Mouse (Mus musculus): Measurements from ENCODE around the gene Cic.

Cic gene

DNA sequence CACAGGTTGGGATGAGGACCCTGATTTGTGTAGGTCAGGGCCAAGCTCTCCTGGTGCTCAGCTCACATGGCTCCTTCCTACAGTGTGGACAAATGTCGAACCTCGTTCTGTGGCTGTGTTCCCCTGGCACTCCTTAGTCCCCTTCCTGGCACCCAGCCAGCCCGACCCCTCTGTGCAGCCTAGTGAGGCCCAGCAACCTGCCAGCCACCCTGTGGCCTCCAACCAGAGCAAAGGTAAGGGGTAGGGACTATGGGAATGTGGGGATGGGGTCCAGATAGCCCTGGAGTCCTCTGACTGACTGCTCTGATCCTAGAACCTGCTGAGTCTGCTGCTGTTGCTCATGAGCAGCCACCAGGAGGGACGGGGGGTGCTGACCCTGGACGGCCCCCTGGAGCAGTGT, 17.3 kb downstream of the Cic start:
- peak; percentile 11 for DNase-seq

DNA sequence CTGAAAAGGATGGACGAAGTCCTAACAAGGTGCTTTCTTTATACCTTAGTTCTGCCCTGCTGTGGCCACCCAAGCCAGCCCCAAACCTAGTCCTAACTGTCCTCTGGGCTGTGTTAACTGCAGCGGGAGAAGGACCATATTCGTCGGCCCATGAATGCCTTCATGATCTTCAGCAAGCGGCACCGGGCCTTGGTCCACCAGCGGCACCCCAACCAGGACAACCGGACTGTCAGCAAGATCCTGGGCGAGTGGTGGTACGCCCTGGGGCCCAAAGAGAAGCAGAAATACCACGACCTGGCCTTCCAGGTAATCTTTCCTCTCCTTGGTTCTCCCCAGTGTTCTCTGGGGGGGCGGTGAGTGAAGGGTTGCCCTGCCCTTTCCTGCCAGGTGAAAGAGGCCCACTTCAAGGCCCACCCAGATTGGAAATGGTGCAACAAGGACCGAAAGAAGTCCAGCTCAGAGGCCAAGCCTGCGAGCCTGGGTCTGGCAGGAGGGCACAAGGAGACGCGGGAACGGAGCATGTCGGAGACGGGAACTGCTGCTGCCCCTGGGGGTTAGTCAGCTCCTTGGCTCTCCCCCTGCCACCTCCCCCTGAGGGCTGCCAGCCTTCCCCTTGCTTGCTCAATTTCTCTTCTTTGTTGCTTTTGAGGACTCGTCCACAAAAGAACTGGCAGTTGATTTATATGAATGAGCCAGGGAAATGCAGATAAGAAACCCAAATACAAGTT, 18.2 kb downstream of the Cic start:
- peak; percentile 5 for DNase-seq

DNA sequence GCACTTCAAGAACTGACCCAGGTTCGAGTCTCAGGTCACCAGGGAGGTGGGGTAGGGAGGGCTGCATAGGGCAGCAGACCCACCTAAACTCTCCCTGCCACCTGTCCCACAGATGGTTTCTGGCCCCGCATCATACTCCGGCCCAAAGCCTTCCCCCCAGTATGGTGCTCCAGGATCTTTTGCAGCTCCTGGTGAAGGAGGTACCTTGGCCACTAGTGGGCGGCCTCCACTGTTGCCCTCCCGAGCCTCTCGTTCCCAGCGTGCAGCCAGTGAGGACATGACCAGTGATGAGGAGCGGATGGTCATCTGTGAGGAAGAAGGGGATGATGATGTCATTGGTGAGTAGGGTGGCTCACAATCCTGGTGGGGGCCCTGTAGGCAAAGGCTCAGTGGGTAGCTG, 19.5 kb downstream of the Cic start:
- peak; percentile 3 for DNase-seq

DNA sequence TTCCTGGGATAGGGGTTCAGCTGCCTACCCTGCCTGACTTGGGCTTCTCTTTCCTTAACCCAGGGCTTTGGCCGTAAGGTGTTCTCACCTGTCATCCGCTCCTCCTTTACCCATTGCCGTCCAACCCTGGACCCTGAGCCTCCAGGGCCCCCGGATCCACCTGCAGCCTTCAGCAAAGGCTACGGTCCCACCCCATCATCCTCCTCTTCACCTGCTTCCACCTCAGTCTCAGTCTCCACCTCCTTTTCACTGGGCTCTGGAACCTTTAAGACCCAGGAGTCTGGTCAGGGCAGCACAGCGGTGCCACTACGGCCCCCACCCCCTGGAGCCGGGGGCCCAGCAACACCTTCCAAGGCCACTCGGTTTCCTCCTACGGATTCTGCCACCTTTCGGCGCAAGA, 20.5 kb downstream of the Cic start:
- no peak for DNase-seq

DNA sequence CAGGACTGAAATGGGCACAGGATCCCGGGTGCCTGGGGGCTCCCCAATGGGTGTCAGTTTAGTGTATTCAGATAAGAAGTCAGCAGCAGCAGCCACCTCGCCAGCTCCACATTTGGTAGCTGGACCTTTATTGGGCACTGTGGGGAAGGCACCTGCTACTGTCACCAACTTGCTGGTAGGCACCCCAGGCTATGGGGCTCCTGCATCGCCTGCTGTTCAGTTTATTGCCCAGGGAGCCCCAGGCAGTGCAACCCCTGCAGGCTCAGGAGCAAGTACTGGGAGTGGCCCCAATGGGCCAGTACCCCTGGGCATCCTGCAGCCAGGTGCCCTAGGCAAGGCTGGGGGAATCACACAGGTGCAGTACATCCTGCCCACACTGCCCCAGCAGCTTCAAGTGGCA, 21.2 kb downstream of the Cic start:
- DNase-seq, result no peak

DNA sequence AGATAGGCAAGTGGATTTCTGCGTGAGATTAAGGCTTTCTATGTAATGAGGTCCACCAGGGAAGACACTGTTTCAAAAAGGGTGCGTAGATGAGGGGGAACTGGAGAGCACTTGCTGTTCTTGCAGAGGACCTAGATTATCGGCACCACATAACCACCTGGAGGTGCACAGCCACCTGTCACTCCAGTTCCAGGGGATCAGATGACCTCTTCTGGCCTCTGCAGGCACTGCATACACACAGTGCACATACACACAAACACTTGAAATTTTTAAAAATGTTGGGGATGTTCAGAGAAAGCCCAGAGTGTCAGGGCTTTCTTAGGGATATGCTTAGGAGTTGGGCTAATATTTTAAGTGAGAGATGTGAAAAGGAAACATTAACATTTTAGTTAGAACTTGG, 22.4 kb downstream of the Cic start:
- no peak for DNase-seq

DNA sequence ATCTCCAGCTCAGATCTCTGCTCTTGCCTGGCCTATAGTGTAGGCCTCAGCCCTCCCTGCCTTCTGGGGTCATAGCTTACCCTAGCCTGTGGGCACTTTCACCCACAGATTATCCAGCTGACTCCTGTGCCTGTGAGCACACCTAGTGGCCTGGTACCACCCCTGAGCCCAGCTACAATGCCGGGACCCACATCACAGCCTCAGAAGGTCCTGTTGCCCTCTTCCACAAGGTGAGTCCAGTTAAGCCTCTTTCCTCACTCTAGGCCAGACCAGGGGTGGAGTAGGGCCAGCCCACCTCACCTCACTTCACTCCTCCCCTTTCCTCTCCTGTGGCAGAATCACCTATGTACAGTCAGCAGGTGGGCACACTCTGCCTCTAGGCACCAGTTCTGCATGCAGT, 23.0 kb downstream of the Cic start:
- DNase-seq, result no peak

DNA sequence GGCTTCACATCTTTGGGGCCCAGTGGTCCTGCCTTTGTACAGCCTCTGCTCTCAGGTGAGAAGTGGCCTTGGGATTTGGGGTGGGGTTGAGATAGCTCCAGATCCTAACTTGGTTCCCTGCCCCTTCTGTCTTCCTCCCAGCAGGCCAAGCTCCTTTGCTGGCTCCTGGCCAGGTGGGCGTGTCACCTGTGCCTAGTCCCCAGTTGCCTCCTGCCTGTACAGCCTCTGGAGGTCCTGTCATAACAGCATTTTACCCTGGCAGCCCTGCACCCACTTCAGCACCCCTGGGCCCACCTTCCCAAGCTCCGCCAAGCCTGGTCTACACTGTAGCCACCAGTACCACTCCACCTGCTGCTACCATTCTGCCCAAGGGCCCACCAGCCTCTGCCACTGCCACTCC, 23.4 kb downstream of the Cic start:
- DNase-seq, result peak; percentile 62

DNA sequence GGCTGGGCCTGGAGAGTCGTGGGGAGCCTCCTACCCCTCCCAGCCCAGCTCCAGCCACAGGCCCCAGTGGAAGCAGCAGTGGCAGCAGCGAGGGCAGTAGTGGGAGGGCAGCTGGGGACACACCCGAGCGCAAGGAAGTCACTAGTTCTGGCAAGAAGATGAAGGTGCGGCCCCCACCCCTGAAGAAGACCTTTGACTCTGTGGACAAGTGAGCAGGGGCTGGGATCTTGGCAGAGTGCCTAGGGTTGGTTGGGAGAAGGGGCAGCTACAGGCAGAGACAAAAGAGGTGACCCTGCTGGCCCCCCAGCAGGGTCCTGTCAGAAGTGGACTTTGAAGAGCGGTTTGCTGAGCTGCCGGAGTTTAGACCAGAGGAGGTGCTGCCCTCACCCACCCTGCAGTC, 24.6 kb downstream of the Cic start:
- DNase-seq, result no peak

DNA sequence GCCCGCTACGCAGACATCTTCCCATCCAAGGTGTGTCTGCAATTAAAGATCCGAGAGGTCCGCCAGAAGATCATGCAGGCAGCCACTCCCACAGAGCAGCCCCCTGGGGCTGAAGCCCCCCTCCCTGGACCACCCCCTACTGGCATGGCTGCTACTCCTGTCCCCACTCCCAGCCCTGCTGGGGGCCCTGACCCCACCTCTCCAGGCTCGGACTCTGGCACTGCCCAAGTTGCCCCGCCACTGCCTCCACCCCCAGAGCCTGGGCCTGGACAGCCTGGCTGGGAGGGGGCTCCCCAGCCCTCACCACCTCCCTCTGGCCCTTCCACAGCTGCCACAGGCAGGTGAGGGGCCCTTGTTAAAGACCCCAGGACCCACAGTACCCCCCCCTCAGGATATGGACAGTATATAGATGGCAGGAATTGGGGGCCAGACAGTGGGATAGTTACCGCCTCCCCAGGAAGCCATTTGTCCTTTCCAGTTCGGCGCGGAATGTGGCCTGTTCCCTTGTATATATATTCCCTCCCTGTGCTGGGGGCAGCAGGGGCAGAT, 25.8 kb downstream of the Cic start:
- DNase-seq, result no peak

DNA sequence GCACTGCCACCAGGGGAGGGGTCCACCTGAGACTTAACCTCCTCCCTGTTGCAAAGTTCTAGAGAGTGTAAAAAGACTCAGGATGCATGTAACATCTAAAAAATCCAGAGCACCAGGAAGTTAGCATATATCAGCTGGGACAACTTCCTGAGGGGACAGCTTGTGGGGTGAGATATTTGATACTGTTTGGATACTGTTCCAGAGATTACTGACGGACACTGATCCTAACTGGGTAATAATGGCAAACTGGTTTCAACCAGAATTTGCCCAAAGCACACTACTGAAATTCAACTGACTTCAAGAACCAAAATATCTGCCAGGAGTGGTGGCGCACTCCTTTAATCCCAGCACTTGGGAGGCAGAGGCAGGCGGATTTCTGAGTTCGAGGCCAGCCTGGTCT, 27.0 kb downstream of the Cic start:
- DNase-seq, result no peak

DNA sequence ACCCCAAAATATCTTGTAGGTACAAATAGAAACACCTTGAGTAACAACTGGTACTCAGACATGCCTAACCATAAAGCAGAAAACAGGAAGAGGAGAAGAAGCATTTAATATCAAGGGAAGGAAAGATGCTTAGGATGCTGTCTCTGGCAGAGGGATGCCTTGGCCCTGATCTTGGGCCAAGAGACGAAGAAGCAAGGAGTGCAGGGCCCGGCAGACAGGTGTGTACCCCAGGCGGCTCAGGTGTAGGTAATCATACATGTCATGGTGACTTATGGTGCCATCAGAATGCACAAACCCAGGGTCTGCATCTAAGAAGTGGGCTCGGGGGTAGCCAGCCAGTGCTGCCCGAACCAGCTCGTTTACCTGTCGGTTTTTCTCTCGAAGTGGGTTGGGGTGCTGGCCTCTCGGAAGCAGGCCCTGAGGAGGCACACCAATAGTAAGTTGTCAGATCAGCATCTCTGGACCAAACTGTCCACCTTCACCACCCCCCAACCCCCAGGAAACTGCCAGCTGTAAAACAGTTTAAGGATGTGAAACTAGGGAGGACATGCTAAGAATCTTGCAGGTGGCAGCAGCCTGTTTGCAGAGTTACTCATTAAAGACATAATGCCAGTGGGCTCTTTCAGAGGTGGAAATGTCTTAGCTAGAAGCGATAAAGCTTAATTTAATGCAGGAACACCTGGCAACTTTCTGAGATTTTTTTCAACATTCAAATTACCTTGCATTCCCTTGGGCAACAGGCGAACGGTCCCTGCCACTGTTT, 27.6 kb downstream of the Cic start:
- DNase-seq, result no peak

DNA sequence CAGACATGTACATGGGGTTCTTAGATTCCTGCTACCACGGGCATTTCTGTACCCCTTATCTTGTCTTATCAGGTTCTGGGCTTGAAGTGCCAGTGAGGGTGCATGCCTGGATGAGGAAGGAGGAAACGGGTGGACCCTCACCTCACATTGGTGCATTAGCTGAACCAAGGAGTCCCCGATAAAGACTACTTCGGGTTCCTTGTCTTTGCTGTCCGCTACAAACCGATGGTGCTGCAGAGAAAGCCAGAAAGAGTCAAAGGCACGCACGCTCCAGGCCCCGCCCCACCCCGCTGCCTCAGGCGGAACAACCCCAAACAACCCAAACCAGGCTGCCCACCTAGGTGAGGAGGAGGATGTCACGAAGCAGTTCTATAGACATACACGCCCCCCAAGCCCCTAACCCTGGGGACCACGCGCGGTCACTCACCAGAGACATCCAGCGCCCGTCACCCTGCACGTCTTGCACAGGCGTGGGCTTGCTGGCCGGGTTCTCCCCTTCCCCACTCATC, 29.5 kb downstream of the Cic start:
- no peak for DNase-seq

DNA sequence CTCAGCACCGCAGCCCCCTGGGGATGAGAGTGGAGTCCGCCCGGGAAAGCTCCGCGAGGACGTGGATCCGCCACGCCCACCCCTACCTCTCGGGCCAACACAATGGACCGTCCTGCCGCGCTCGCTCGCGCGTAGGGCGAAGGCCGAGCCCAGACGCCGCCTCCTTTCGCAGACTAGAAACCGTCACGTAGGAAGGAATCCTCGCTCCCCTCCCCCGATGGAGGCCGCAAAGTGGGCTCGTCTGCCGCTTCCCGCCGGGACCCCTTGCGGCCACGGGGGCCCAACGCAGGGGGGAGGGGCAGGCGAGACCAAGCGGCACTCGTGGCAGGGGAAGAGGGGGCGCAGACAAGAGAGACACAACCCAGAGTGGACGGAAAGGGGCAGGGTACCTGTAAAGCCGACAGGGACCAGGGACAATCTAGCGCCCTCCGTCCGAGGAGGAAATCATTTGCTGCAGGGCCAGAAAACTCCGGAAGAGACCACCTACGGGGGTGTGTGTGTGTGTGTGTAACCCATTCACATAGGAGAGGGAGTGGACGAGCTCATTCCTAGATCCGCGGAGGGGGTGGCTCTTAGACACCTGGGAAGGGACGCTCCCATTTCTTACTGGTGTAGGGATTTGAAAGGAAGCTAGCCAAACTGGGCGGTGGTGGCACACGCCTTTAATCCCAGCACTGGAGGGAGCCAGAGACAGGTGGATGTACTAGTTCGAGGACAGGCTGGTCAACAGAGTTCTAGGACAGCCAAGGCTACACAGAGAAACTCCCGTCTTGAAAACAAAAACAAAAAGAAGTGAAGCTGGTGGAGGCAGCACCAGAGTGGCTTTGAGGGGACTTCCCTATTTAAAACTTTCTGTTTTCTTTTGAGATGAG, 30.2 kb downstream of the Cic start, which contains the start of gene Pafah1b3:
Gene Pafah1b3 (minus strand): TSS at position 533 of the 872 bp plus-strand sequence.
- DNase-seq, result peak; percentile 91

DNA sequence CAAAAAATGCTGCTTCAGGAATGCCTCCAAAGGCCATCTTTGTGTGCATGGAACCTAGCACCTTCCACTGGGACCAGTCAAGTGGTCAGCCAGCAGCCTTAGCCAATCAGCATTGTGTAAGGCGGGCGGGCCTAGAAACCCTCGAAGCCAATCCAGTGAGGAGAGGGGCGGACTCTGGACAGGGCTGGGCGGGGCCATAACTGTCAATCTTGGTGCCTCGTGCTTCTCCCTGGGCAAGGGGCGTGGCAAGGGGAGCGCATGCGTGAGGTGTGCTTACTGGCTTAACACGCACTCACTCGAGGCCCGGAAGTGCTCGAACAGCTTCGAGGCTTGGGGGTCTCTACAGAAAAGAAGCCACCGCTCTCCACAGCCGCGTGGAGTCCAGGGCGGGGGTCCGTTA, 33.6 kb downstream of the Cic start, which contains the start of gene Prr19:
Gene Prr19 (plus strand): TSS at position 349 of the 400 bp plus-strand sequence.
- DNase-seq, result no peak

DNA sequence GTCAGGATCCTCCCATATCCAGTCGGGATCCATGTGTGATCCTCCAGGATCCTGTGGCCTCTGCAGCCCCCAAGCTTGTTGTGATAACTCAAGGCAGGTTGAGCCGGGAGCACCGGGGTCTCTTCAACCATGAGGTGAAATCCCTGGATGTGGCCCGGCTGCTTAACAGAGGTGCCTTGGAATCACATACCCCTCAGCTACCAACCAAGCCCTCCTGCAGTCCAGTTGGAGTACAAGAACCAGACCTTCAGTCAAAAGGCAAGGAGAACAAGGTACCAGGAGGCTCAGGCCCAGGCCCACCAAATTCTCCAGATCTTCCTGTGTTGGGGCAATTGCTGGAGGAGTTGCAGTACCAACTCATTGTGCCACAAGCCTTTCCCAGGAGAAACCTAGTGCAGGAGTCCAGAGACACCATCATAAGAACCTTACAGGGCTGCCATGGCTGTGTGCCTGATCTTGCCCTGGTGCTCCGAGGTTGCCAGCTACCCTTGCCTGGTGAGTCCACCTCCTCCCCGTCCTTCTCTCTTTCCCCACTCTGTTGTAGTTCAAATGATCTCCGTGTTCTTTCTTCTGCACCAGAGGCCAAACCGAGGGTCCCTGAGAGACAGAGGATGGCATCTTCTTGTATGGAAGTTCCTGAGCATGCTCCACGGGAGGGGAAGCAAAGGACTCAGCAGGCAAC, 35.6 kb downstream of the Cic start:
- no peak for DNase-seq

DNA sequence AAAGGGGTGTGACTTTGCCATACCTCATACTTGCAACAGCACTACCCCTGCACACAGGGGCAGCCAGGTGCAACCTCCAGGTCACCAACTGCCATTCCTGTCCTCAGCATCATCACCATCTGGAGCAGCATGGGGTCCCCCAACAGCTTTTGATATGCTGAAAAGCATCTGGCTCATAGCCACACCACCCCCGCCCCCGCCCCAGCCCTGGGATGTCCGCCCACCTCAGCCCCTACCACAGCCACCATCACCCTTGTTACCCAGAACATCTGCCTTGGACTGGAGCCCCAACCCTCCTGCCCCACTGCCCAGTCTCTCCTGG, 36.1 kb downstream of the Cic start:
- no peak for DNase-seq

DNA sequence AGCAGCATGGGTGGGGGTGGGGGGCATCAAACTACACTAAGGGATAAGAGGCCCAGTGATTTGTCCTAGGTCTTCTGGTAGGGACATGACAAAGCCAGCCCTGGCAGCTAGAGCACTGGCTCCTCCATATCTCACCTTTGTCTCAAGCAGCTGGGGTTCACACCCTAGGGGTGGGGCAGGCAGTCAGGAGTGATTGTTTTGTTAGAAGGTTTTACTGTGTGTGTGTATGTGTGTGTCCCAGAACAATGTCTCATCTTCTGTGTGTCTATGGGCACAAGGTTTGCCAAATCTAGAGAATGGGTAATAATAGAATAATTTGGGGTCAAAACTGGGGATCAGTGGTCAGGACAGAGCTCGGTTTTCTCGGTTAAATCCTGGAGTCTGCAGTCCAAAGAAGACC, 38.0 kb downstream of the Cic start:
- no peak for DNase-seq

DNA sequence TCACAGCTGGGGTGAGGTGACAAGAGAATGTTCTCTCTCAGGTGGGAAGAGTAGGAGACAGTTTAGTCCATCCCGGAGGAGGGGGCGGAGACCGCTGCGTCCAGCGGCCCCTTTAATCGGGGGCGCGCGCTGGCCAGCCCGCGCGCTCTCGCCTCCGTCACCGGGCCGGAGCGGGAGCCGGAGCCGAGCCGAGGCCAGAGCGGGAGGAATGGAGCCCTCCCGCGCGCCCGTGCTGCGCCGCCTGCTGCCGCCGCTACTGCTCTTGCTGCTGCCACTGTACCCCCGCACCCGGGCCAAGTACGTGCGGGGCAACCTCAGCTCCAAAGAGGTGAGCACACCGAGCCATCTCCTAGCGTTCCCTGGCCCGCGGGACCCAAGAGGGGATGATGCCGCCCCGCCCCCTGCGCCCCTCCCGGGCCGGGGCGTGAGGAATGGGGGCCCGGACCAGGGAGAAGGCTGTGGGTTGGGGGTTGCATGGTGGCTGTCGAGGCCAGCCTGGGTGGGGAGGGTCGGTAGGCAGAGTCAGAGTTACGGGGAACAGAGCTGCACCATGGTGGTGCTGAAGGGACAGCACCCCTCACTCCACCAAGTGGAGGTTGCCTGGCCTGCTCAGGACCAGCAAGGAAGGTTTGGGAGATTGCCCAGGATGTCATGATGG, 38.6 kb downstream of the Cic start, which contains the start of gene Tmem145:
Gene Tmem145 (plus strand): TSS at position 151 of the 658 bp plus-strand sequence.
- DNase-seq, result no peak

DNA sequence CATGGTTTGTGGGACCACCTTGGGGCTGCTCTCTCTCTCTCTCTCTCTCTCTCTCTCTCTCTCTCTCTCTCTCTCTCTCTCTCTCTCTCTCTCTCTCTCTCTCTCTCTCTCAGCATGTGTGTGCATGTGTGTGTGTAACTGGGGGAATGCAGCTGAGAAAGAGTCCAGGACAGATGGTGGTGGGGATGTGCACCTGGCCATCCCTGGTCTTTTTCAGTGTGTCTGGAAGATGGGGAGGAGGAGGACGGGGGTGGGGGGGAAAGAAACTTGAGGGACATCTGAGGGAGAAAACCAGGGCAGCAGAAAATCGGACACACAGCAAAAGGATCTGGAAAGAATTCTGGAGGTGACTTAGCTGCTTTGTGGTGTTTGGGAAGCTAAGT, 39.1 kb downstream of the Cic start:
- DNase-seq, result no peak

DNA sequence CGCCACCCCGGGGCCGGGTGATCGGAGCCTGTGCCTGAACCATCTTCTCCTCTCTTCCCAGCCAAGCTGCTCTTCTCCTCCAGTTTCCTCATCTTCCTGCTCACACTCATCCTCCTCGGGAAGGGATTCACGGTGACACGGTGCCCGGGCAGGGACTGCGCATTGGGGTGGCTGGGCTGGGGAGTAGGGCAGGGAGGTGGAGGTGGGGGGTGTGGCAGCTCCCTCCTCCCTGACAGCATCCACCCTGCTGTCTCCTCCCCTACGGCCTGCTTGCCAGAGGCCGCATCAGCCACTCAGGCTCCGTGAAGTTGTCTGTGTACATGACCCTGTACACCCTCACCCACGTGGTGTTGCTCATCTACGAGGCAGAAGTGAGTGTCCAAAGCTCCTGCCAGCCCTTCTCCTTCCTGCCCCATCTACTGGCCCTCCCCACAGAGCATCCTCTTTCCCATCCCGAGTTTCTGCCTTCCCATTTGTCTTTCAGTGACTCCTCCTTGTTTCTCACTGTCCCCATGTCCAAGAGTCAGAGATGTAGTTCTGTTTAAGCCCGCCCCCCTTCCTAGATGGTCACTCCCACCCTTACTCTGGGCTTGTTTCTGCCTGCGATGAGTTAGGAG, 41.3 kb downstream of the Cic start:
- no peak for DNase-seq

Measured in kidney, adult 11 months (tissue).